ENCODE assay signal across 20 mouse cellular contexts in genomic region chr16:31705904-31706303, GRCm38 (mm10). TPM values are rescaled to one million over a fixed set of nuclear protein-coding genes. Genes with fewer than 3 reads are reported as not detected.
A peak's percentile ranks its signal among the peaks of the same experiment; 100 is the strongest.
DNase-seq lines count a peak whose midpoint lies in the region; ATAC-seq lines count a peak whose summit lies in the region.
"Had no signal": no experiment of that assay in that cellular context is flagged by ENCODE, and none has a peak within 500 bp of the region (broad histone marks: within the 10 kb centered on the region; RNA-seq: fewer than 3 reads in every experiment).

No protein-coding gene starts in this region.

- 94% methylated on average over 3 of the region's 3 CpGs for WGBS in midbrain, embryonic 11.5 days
- WGBS in midbrain, embryonic 16.5 days: 94% methylated on average over 3 of the region's 3 CpGs

- no peaks in the 10 kb centered on the region for H3K9me3 ChIP-seq in midbrain, embryonic 11.5 days (ENCODE audit: control insufficient read depth, low read length)
- no peaks in the 10 kb centered on the region for H3K9me3 ChIP-seq in midbrain, embryonic 16.5 days (replicated peaks; ENCODE audit: control insufficient read depth, low read length, poor library complexity, severe bottlenecking)

- no peaks in the 10 kb centered on the region for H3K36me3 ChIP-seq in midbrain, embryonic 11.5 days (ENCODE audit: control insufficient read depth, insufficient read depth, low read length)
- H3K36me3 ChIP-seq in midbrain, embryonic 16.5 days (ENCODE audit: control insufficient read depth, insufficient read depth, low read length): no peaks in the 10 kb centered on the region

- no peaks in the 10 kb centered on the region for H3K4me1 ChIP-seq in midbrain, embryonic 11.5 days (ENCODE audit: control insufficient read depth, insufficient read depth, low read length)
- H3K4me1 ChIP-seq in midbrain, embryonic 16.5 days (ENCODE audit: control insufficient read depth, insufficient read depth, low read length): no peaks in the 10 kb centered on the region

- DNase-seq in heart, adult 11 months: peak; percentile 54
- no peak for DNase-seq in heart, postnatal 4 days
- peak; percentile 4 for DNase-seq in midbrain, embryonic 11.5 days (ENCODE audit: low spot score, missing footprints)
- DNase-seq in brain, adult 2 months (ENCODE audit: low read depth, low spot score): peak; percentile 26
- DNase-seq in embryo, embryonic 10 days (ENCODE audit: low spot score): no peak
- DNase-seq: adrenal gland, adult 2 months; adrenal gland, adult 8-10 months; adrenal gland, postnatal 10 days; adrenal gland, postnatal 14 days; adrenal gland, postnatal 25 days; adrenal gland, postnatal 36 days; B cell, adult 2 months; cerebellum, adult 11 months; cerebellum, adult 11-12 months; cerebellum, adult 18-20 months had no signal

- no peak overlapping the region for H3K27ac ChIP-seq in midbrain, embryonic 11.5 days (ENCODE audit: low read depth, low read length)
- no peak overlapping the region for H3K27ac ChIP-seq in midbrain, embryonic 16.5 days (ENCODE audit: low read length)

- no peak overlapping the region for H3K4me2 ChIP-seq in midbrain, embryonic 11.5 days
- no peak overlapping the region for H3K4me2 ChIP-seq in midbrain, embryonic 16.5 days (ENCODE audit: low read length)

- ATAC-seq in midbrain, embryonic 11.5 days (ENCODE audit: low FRiP score): no peak
- ATAC-seq in midbrain, embryonic 16.5 days: no peak
- ATAC-seq: activated CD4-positive, CD25-positive, alpha-beta regulatory T cell, adult 4 months; CD4-positive, CD25-positive, alpha-beta regulatory T cell, adult 4 months; Patski had no signal

- no peak overlapping the region for H3K9ac ChIP-seq in midbrain, embryonic 11.5 days (ENCODE audit: low read length)
- H3K9ac ChIP-seq in midbrain, embryonic 16.5 days (ENCODE audit: low read depth, low read length): no peak overlapping the region

- H3K27me3 ChIP-seq in midbrain, embryonic 11.5 days (ENCODE audit: control insufficient read depth, insufficient read depth, low read length): no peaks in the 10 kb centered on the region
- no peaks in the 10 kb centered on the region for H3K27me3 ChIP-seq in midbrain, embryonic 16.5 days (ENCODE audit: control insufficient read depth, insufficient read depth, low read depth, low read length)
- H3K27me3 ChIP-seq: CH12.LX, Patski had no signal

- no peak overlapping the region for H3K4me3 ChIP-seq in midbrain, embryonic 11.5 days (ENCODE audit: low read depth, low read length)
- H3K4me3 ChIP-seq in midbrain, embryonic 16.5 days (ENCODE audit: low read depth, low read length): no peak overlapping the region

RNA-seq across cellular contexts. Expression of gene Dlg1, which starts 42.7 kb away (rescaled TPM):
- total RNA-seq in heart, postnatal 4 days (2021): 10 to 100 TPM; 42.0 to 43.5 TPM
- polyA plus RNA-seq in midbrain, embryonic 11.5 days (2014; fragmentation: Nextera tagmentation; extraction: Ambion mirVana): 19.3 and 21.0 TPM in 2 replicates
- polyA plus RNA-seq in midbrain, embryonic 16.5 days (2015; fragmentation: Nextera tagmentation; extraction: Ambion mirVana): 13.8 and 14.9 TPM in 2 replicates

Comparison
In these comparisons a context has a peak if more than half of its experiments do, and no peak if none do; other contexts are left out.
1. DNase-seq: peak in heart, adult 11 months (single experiment), midbrain, embryonic 11.5 days (single experiment) and brain, adult 2 months (single experiment); none in heart, postnatal 4 days (single experiment) and embryo, embryonic 10 days (single experiment).